Mouse (Mus musculus): ENCODE measurements around the gene Ttll3. TPM values are rescaled to one million over a fixed set of nuclear protein-coding genes. Genes with fewer than 3 reads are reported as not detected.

Gene Ttll3
- total RNA-seq, 2 experiments from 2014 or later = 0.42 to 0.66 TPM

DNA sequence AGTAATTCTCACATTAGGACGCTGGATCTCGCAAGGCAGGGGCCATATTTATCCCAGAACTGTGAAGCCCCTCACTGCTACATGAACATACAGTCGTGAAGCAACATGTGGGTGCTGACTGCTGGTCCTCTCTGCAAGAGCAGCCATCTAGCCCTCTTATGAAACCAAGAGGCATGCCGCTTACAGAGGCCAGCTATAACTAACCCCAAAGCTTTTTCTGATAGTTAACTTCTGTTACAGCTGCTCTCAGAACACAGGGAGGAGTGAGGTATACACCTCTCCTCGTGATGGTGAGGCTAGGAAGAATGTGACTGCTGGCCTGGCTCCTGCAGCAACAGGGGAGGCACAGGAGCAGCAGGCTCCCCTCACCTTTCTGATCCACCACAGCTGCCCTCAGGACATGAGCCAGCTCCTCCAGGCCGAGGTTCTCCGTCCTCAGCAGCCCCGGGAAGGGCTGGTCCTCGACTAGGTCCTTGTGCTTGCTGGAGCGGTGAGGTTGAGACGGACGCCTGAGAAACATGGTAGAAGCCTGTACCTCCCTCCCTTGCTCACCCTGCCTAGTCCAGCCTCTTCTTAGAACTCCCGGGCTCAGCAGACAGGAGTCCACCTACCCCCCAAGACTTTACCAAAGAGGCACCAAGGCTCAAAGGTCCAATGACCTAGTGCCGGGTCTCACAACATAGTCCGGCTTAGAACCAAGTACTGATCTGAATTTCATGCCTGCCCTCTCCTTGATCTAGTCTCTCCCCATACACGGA, 29.6 kb downstream of the Ttll3 start:
- intact Hi-C loops (cut with DNase I) = no loop called here
- peak in 1 of 2 experiments; percentile 18 for DNase-seq

DNA sequence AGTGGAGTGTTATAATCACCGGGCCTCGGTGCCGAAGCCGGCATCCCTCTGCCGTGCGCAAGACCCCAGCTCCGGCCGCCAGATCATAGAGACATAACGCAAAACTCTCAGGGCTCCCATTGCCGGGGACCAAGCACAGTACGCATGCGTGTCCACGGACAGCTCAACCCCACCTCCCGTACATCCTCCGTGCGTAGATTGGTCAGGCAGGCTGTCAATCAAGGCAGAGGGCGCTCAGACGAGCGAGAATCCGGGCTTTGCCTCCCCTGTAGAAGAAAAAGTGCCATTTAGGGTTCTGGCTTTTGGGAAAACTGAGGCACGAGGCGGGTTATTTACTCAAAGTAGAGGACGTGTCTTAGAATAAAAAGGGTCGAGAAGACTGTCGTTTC, 30.1 kb downstream of the Ttll3 start, which contains the start of gene Rpusd3:
Gene Rpusd3, minus strand, starts transcription at position 142 of the 389 bp plus-strand sequence.
- intact Hi-C loops (cut with DNase I) = no loop called here
- DNase-seq = peak; percentile 98 to 100

- DNase-seq = no peak
- intact Hi-C loops (cut with DNase I) = no loop called here
These were observed 33.9 kb downstream of the Ttll3 start for GRCm38 (mm10) chr6:113423000-113423399.

DNA sequence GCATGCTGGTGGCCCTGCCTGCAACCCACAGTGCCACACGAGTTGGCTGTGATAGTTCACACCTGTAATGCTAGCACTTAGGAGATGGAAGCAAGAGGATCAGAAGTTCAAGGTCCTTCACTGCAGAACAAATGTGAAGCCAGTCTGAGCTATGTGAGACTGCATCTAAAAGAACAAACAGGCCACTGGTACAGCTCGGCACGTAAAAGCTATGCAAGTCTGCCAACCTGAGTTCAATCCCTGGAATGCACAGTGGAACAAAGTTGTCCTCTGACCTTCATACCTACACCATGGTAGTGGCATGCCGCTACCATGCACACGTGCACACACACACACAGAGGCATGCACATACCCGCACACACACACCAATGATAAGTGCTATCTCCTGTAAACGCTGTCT, 35.1 kb downstream of the Ttll3 start:
- intact Hi-C loops (cut with DNase I) = no loop called here
- DNase-seq = no peak

GRCm38 (mm10) chr6:113426696-113427095, 37.6 kb downstream of the Ttll3 start:
- intact Hi-C loops (cut with DNase I) = no loop called here
- no peak for DNase-seq

GRCm38 (mm10) chr6:113427397-113427796, 38.3 kb downstream of the Ttll3 start:
- no peak for DNase-seq
- intact Hi-C loops (cut with DNase I) = no loop called here

GRCm38 (mm10) chr6:113428006-113428405, 38.9 kb downstream of the Ttll3 start:
- no peak for DNase-seq
- intact Hi-C loops (cut with DNase I) = no loop called here

DNA sequence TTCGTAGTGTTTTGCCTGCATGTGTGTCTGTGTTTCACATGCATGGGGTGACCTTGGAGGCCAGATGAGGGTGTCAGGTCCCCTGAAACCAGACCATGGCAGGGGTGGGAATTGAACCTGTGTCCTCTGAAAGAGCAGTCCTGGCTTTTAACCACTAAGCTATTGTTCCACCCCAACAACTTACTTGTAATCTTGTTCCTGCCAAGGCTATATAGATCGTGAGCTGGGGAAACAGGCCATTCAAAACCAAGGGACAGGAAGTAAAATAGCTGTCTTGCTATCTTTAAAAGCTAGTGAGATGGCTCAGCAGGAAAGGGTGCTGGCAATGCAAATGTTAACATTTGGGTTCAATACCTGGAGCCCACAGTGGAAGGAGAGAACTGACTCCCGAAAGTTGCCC, 40.9 kb downstream of the Ttll3 start:
- intact Hi-C loops (cut with DNase I) = no loop called here
- no peak for DNase-seq

- DNase-seq = no peak
- intact Hi-C loops (cut with DNase I) = no loop called here
These were observed 41.8 kb downstream of the Ttll3 start for GRCm38 (mm10) chr6:113430846-113431245.

DNA sequence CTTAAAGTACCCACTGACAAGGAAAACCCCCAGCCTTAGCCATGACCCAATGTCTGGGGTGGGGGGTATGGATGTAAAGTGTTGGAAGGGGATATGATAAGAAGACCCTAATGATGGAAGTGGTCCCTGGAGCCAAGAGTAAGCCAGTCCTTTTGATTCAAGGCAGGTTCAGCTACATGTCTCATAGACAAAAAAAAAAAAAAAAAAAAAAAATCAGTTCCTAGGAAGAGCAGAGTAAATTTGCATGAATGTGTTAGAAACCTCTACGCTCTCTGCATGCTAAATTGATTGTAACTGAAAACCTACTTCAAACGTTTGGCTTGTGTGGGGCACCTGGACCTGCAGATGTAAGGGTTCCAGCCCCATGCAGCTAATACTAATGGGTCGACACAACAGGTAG, 42.7 kb downstream of the Ttll3 start:
- intact Hi-C loops (cut with DNase I) = no loop called here
- no peak for DNase-seq

GRCm38 (mm10) chr6:113433661-113434060, 44.6 kb downstream of the Ttll3 start:
- intact Hi-C loops (cut with DNase I) = no loop called here
- DNase-seq = no peak

DNA sequence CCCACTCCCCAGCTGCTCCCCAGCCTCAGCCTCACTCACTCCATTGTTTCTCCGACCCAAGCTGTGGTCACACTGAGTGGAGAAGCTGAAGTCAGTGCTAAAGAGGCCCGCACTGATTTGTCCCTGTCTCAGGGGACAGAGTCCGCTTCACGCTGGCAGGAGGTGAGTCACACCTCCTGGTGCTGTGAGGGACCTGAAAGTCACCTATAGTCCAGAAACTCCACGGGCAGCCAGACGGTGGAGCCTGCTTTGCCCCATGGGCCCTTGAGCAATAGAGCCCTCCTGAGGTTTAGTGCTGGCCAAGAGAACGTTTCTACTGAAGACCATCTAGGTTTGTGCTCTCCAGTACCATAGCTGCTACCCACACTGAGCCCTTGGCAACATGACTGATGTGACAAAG, 45.6 kb downstream of the Ttll3 start:
- intact Hi-C loops (cut with DNase I) = no loop called here
- no peak for DNase-seq

GRCm38 (mm10) chr6:113435664-113436205, 46.7 kb downstream of the Ttll3 start, which contains the start of gene Cidec:
Gene Cidec, minus strand, starts transcription at chr6:113435760.
- no peak for DNase-seq
- intact Hi-C loops (cut with DNase I) = no loop called here

GRCm38 (mm10) chr6:113437135-113437534, 48.1 kb downstream of the Ttll3 start:
- intact Hi-C loops (cut with DNase I) = no loop called here
- no peak for DNase-seq

- no peak for DNase-seq
- intact Hi-C loops (cut with DNase I) = no loop called here
These were observed 49.8 kb downstream of the Ttll3 start for GRCm38 (mm10) chr6:113438721-113439430.

DNA sequence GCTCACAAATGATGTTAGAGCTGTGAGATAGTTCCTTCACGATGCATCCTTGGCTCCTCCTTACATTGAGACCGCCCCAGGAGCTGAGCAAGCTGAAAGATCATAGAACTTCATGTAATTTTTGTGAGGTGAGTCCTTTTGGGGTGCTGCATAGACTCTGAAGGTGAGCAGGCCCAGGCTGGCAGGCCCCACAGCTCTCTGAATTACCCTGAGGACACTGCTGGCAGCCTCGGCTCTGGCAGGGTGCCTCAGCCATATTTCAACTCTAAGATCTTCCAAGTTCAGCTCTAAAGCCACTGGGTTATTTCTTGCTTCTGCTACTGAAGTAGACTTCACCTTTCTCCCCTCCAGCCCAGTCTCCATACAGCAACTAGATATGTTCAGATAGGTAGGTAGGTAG, 51.6 kb downstream of the Ttll3 start:
- intact Hi-C loops (cut with DNase I) = loop anchor here (2.0 to 5.0 kb wide), 2 partner anchors 28 to 242 kb away; no protein-coding TSS in a partner anchor

GRCm38 (mm10) chr6:113441147-113441680, 52.2 kb downstream of the Ttll3 start:
- intact Hi-C loops (cut with DNase I) = loop anchor here (2.0 to 5.0 kb wide), 2 partner anchors 28 to 241 kb away; no protein-coding TSS in a partner anchor
- DNase-seq = peak; percentile 58 to 65

More for the DNA sequence above, 51.6 kb downstream of the Ttll3 start:
- DNase-seq = no peak

DNA sequence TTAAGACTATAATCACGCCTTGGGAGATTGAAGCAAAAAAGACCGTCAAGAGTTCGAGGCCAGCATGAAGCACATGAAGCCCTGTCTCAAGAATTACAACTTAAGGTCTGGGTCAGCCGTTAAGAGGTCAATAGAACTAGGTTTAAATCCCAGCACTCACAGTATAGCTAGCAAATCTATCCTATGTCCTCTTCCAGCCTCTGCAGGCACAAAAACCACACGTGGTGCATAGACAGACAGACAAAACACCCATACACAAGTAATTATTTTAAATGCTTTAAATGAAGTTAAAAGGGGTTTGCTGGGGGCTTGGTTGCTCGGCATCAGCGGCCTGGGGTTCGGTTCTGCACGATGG, 53.0 kb downstream of the Ttll3 start:
- intact Hi-C loops (cut with DNase I) = loop anchor here (5.0 kb wide), 1 partner anchor 240 kb away; no protein-coding TSS in a partner anchor
- no peak for DNase-seq

GRCm38 (mm10) chr6:113442442-113443090, 53.5 kb downstream of the Ttll3 start, which contains the start of gene Jagn1:
Gene Jagn1, plus strand, starts transcription at chr6:113442569.
- intact Hi-C loops (cut with DNase I) = loop anchor here (5.0 kb wide), 1 partner anchor 240 kb away; no protein-coding TSS in a partner anchor

DNA sequence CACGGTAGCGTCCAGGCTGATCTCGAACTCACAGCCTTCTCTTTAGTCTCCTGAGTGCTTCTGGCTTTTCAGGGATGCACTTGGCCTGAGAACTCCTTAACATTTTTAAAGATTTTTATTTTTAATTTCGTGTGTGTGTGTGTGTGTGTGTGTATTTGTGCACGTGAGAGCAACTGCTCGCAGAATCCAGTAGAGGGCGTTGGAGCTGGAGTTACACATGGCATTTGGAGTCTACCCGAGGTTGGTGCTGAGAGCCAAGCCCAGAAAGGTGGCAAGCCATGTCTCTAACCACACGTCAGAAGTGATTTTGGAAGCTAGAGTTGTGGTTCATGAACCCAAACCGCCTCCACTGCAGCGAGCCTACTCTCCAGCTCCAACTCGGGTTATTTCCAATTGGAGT, 54.0 kb downstream of the Ttll3 start:
- no peak for DNase-seq
- intact Hi-C loops (cut with DNase I) = loop anchor here (5.0 kb wide), 1 partner anchor 239 kb away; no protein-coding TSS in a partner anchor

More at GRCm38 (mm10) chr6:113442442-113443090, 53.5 kb downstream of the Ttll3 start, which contains the start of gene Jagn1:
- DNase-seq = peak; percentile 87 to 90

Measured in gastrocnemius, postnatal 36 days (tissue).